Mouse (Mus musculus) monocyte, adult 2 months (primary cell): ENCODE data around the gene Zdhhc17.

Source experiments
- DNase-seq, 2 experiments: peaks; one replicate each; pipeline ENCODE4 v3.0.0; 2022; ENCODE audit warnings: low spot score in 2 of 2, low read depth in 1 of 2

Zdhhc17 gene

GRCm38 (mm10) chr10:111009641-111010479, at the start of gene Zdhhc17:
TSS of gene Zdhhc17 (minus strand) at chr10:111010140.
- DNase-seq, result peak; percentile 55 to 77

- DNase-seq, result no peak
Observed at GRCm38 (mm10) chr10:111055770-111056169, 45.8 kb upstream of the Zdhhc17 start.

GRCm38 (mm10) chr10:111051606-111052005, 41.7 kb upstream of the Zdhhc17 start:
- DNase-seq, result no peak

GRCm38 (mm10) chr10:111050511-111050910, 40.6 kb upstream of the Zdhhc17 start:
- DNase-seq, result no peak

- no peak for DNase-seq
Observed at GRCm38 (mm10) chr10:111050061-111050460, 40.1 kb upstream of the Zdhhc17 start.

GRCm38 (mm10) chr10:111047895-111048294, 38.0 kb upstream of the Zdhhc17 start:
- DNase-seq, result no peak

- no peak for DNase-seq
Observed at GRCm38 (mm10) chr10:111040078-111040656, 30.2 kb upstream of the Zdhhc17 start.

- DNase-seq, result no peak
Observed at GRCm38 (mm10) chr10:111036851-111037250, 26.9 kb upstream of the Zdhhc17 start.

GRCm38 (mm10) chr10:111035134-111035533, 25.2 kb upstream of the Zdhhc17 start:
- DNase-seq, result no peak

GRCm38 (mm10) chr10:111031511-111032365, 21.8 kb upstream of the Zdhhc17 start:
- no peak for DNase-seq

GRCm38 (mm10) chr10:111030845-111031244, 20.9 kb upstream of the Zdhhc17 start:
- no peak for DNase-seq

- no peak for DNase-seq
Observed at GRCm38 (mm10) chr10:111026106-111026505, 16.2 kb upstream of the Zdhhc17 start.

- no peak for DNase-seq
Observed at GRCm38 (mm10) chr10:111024746-111025145, 14.8 kb upstream of the Zdhhc17 start.

- no peak for DNase-seq
Observed at GRCm38 (mm10) chr10:111014476-111014875, 4.5 kb upstream of the Zdhhc17 start.

GRCm38 (mm10) chr10:111013265-111013664, 3.3 kb upstream of the Zdhhc17 start:
- no peak for DNase-seq

- DNase-seq, result no peak
Observed at GRCm38 (mm10) chr10:111012496-111013038, 2.6 kb upstream of the Zdhhc17 start.

GRCm38 (mm10) chr10:111011226-111011765, 1.4 kb upstream of the Zdhhc17 start:
- DNase-seq, result no peak

- no peak for DNase-seq
Observed at GRCm38 (mm10) chr10:111010480-111011225, 713 bp upstream of the Zdhhc17 start.

- DNase-seq, result no peak
Observed at GRCm38 (mm10) chr10:111009113-111009640, 763 bp downstream of the Zdhhc17 start.

- no peak for DNase-seq
Observed at GRCm38 (mm10) chr10:111007687-111008086, 2.3 kb downstream of the Zdhhc17 start.
